Mouse (Mus musculus) lung, adult 10 weeks (tissue): ENCODE data around the gene Gm10160. TPM values are rescaled to one million over a fixed set of nuclear protein-coding genes. Genes with fewer than 3 reads are reported as not detected.

Experiments used
- polyA plus RNA-seq: library from polyadenylated mRNA; stranded (reverse); fragments of 350-450 nt; fragmentation: Illumina TruSeq; extraction: RNeasy Lipid Tissue Mini Kit (QIAGEN cat#74804); gene quantifications from one replicate; pipeline ENCODE4 v1.2.3, GENCODE M21; 2014; ENCODE audit warnings: low read depth, low replicate concordance; ENCODE audit not compliant: insufficient read depth

Gm10160 gene
- not detected for polyA plus RNA-seq

DNA sequence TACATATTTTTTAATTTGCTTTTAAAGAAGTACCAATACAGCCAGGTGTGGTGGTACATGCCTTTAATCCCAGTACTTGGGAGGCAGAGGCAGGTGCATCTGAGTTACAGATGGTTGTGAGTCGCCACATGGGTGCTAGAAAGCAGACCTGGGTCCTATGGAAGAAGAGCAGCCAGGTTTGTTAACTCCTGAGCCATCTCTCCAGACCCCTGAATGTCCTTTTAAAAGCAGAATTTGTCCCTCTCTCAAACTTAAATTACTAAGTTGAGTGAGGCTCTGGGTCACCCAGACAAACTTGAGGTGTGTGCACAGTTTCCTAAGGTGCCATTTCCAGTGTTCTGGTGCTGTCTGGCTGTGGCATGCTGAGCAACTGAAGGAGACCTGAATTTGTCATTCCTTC lies at the start of gene Gm10160:
Gene Gm10160, minus strand, starts transcription at position 101 of the 400 bp plus-strand sequence.

DNA sequence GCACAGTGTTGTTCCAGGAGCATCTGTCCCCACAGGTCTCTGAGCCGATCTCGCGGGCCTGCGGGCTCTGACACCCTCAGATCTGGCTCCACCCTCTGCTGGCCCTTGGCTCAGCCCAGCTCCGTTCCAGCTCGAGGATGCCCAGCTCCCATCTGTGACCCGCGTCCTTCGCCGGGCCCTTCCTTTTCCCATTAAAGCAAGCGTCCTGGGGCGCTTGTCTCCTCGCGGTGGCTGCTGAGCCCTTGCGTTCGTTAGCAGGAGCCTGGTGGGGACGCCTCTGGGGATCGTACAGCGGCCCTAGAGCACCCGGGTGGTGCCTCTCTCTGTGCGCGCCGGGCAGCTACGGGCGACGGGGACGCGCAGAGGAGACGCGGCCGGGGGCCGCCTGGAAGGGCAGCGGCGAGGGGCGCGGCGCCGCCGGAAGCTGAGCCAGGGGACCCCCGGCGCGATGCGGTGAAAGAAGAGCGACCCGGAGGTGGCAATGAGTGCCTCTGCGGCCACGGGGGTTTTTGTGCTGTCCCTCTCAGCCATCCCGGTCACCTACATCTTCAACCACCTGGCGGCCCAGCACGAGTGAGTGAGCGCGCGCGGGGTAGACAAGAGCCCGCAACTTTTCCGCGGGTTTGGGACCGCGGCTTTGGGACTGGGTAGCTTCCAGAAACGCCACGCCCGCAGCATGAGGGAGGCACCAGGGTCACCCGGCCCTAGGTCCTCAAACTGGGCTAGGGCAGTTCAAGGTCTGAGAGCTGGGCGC lies 3.6 kb upstream of the Gm10160 start, which contains the start of gene Tm6sf1:
Gene Tm6sf1, plus strand, starts transcription at position 34 of the 754 bp plus-strand sequence.

DNA sequence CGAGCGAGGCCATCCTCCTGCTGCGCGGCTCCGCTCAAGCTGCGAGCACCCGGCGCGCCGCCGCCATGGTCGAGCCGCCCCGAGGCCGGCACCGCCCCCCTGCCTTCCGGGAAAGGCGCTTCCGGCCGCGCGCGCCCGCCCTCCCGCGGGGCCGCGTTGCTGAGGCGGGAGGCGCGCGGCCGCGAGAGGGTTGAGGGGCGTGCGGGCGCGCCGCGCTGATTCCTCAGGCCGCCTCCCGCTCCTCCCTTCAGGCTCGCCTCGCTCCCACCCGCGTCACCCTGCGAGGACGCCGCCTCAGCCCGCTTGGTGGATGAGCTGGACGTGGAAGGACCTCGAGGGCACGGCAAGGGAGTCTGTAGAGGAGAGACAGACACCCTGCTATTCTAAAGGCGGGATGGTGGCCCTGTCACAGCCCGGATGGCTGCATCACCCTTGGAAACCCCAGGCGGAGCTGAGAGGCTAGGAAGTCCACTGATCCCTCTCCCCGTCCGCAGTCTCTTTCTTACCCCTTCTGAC lies 26.2 kb downstream of the Gm10160 start, which contains the start of gene Btbd1:
Gene Btbd1, minus strand, starts transcription at position 53 of the 516 bp plus-strand sequence.

Other genes with a start within 250 kb of the Gm10160 start
- gene Homer2, start 148.3 kb downstream of the Gm10160 start, polyA plus RNA-seq = 1.6 TPM
- 60.0 TPM for gene Ramac, start 92.9 kb downstream of the Gm10160 start, polyA plus RNA-seq
- gene 3110040N11Rik, start 66.3 kb downstream of the Gm10160 start, polyA plus RNA-seq = 30.8 TPM
- 41.1 TPM for gene Btbd1, start 26.4 kb downstream of the Gm10160 start, polyA plus RNA-seq
- 20.9 TPM for gene Tm6sf1, start 3.2 kb upstream of the Gm10160 start, polyA plus RNA-seq
- 4.0 TPM for gene Hdgfl3, start 78.7 kb upstream of the Gm10160 start, polyA plus RNA-seq
- 1.3 TPM for gene Bnc1, start 136.5 kb upstream of the Gm10160 start, polyA plus RNA-seq